Mouse (Mus musculus): Measurements from ENCODE around the gene Srl.

Srl gene

GRCm38 (mm10) chr16:4519157-4519556 lies 22.5 kb downstream of the Srl start:
- DNase-seq (ENCODE audit: low spot score), result no peak

GRCm38 (mm10) chr16:4517906-4518305 lies 23.7 kb downstream of the Srl start:
- no peak for DNase-seq (ENCODE audit: low spot score)

- no peak for DNase-seq (ENCODE audit: low spot score)
Measured at GRCm38 (mm10) chr16:4514383-4514782, 27.2 kb downstream of the Srl start.

- no peak for DNase-seq (ENCODE audit: low spot score)
Measured at GRCm38 (mm10) chr16:4512661-4513438, 28.8 kb downstream of the Srl start.

GRCm38 (mm10) chr16:4511371-4511770 lies 30.2 kb downstream of the Srl start:
- no peak for DNase-seq (ENCODE audit: low spot score)

- DNase-seq (ENCODE audit: low spot score), result no peak
Measured at GRCm38 (mm10) chr16:4506181-4506580, 35.4 kb downstream of the Srl start.

GRCm38 (mm10) chr16:4503495-4503894 lies 38.1 kb downstream of the Srl start:
- no peak for DNase-seq (ENCODE audit: low spot score)

- no peak for DNase-seq (ENCODE audit: low spot score)
Measured at GRCm38 (mm10) chr16:4502568-4502967, 39.0 kb downstream of the Srl start.

- DNase-seq (ENCODE audit: low spot score), result no peak
Measured at GRCm38 (mm10) chr16:4501703-4502102, 39.9 kb downstream of the Srl start.

- DNase-seq (ENCODE audit: low spot score), result no peak
Measured at GRCm38 (mm10) chr16:4500598-4501385, 40.8 kb downstream of the Srl start.

- no peak for DNase-seq (ENCODE audit: low spot score)
Measured at GRCm38 (mm10) chr16:4497762-4498607, 43.6 kb downstream of the Srl start.

GRCm38 (mm10) chr16:4496470-4496869 lies 45.1 kb downstream of the Srl start:
- no peak for DNase-seq (ENCODE audit: low spot score)

GRCm38 (mm10) chr16:4495861-4496260 lies 45.8 kb downstream of the Srl start:
- DNase-seq (ENCODE audit: low spot score), result no peak

- DNase-seq (ENCODE audit: low spot score), result no peak
Measured at GRCm38 (mm10) chr16:4492777-4493563, 48.6 kb downstream of the Srl start.

- DNase-seq (ENCODE audit: low spot score), result peak; percentile 76
Measured at GRCm38 (mm10) chr16:4489114-4489624, 52.4 kb downstream of the Srl start.

GRCm38 (mm10) chr16:4480616-4481265 lies 60.9 kb downstream of the Srl start:
- no peak for DNase-seq (ENCODE audit: low spot score)

- no peak for DNase-seq (ENCODE audit: low spot score)
Measured at GRCm38 (mm10) chr16:4477591-4478215, 63.9 kb downstream of the Srl start.

- DNase-seq (ENCODE audit: low spot score), result peak; percentile 85
Measured at GRCm38 (mm10) chr16:4474882-4475803, 66.5 kb downstream of the Srl start.

All from urinary bladder, postnatal 10 days (tissue).